Mouse (Mus musculus) kidney, embryonic 15.5 days (tissue): ENCODE data around the gene Actl6b. TPM values are rescaled to one million over a fixed set of nuclear protein-coding genes. Genes with fewer than 3 reads are reported as not detected.
A peak's percentile ranks its signal among the peaks of the same experiment; 100 is the strongest.

Experiments used
- ATAC-seq: fragments of 200-750 bp; cut with Nextera tagmentation; replicated peaks from 2 replicates; pipeline ENCODE4 v1.8.0; 2017; ENCODE audit warnings: moderate TSS enrichment; ENCODE audit not compliant: low FRiP score
- H3K27ac ChIP-seq: fragments of 300-500 bp; sonication (generic); 2 replicates; pipeline ENCODE4 v1.5.1; 2015; ENCODE audit warnings: mild to moderate bottlenecking, inconsistent platforms
- H3K27me3 ChIP-seq: fragments of 300-500 bp; sonication (generic); 2 replicates; pipeline ENCODE4 v1.6.1; 2015; ENCODE audit warnings: inconsistent platforms
- H3K36me3 ChIP-seq: fragments of 300-500 bp; sonication (generic); 2 replicates; pipeline ENCODE4 v1.6.1; 2015; ENCODE audit warnings: inconsistent platforms
- H3K4me1 ChIP-seq: fragments of 300-500 bp; sonication (generic); 2 replicates; pipeline ENCODE4 v1.6.1; 2015; ENCODE audit warnings: inconsistent platforms
- H3K4me2 ChIP-seq: fragments of 300-500 bp; sonication (generic); 2 replicates; pipeline ENCODE4 v1.6.1; 2015; ENCODE audit warnings: moderate library complexity, mild to moderate bottlenecking, inconsistent platforms
- H3K4me3 ChIP-seq: fragments of 300-500 bp; sonication (generic); replicated peaks from 2 replicates; pipeline ENCODE4 v1.5.1; 2015; ENCODE audit warnings: mild to moderate bottlenecking, inconsistent platforms
- H3K9ac ChIP-seq: fragments of 300-500 bp; sonication (generic); 2 replicates; pipeline ENCODE4 v1.6.1; 2015; ENCODE audit warnings: mild to moderate bottlenecking, inconsistent platforms
- H3K9me3 ChIP-seq: fragments of 300-500 bp; sonication (generic); replicated peaks from 2 replicates; pipeline ENCODE4 v1.6.1; 2016; ENCODE audit warnings: inconsistent platforms
- WGBS: fragments of 180-500 bp; shearing (Covaris S2); methylation state at CpG from one replicate; pipeline ENCODE4 v1.1.7; 2015; ENCODE audit warnings: mixed read lengths; 5-methylcytosine and 5-hydroxymethylcytosine counted together
- polyA plus RNA-seq: library from polyadenylated mRNA; unstranded; fragments of >200 nt; fragmentation: Nextera tagmentation; extraction: Ambion mirVana; gene quantifications from 2 replicates; pipeline ENCODE4 v1.2.1, GENCODE M21; 2015

Actl6b gene
- polyA plus RNA-seq, 1 experiment from 2014 or later, result 1.8 TPM

GRCm38 (mm10) chr5:137598100-137598826 lies 44.9 kb downstream of the Actl6b start:
- H3K27me3 ChIP-seq, result no peaks in the 10 kb centered on the region
- H3K36me3 ChIP-seq, result peaks cover 11% of the 10 kb centered on the region
- H3K4me3 ChIP-seq, result no peak overlapping the region
- H3K9ac ChIP-seq, result no peak overlapping the region
- 81% methylated on average over 2 of the region's 2 CpGs for WGBS
- peaks cover 33% of the 10 kb centered on the region for H3K4me1 ChIP-seq
- no peak for ATAC-seq
- H3K27ac ChIP-seq, result no peak overlapping the region
- no peaks in the 10 kb centered on the region for H3K9me3 ChIP-seq
- H3K4me2 ChIP-seq, result no peak overlapping the region

- 33% methylated on average over 9 of the region's 9 CpGs for WGBS
- Histone ChIP-seq H3K36me3 (peaks cover 11% of the 10 kb centered on the region), H3K4me1 (peaks cover 38% of the 10 kb centered on the region), H3K4me3 (peak overlapping the region; percentile 78), H3K4me2 (peak overlapping the region; percentile 94), H3K27ac (peak overlapping the region; percentile 94), H3K27me3 (no peaks in the 10 kb centered on the region), H3K9ac (peak overlapping the region; percentile 86), H3K9me3 (no peaks in the 10 kb centered on the region)
- no peak for ATAC-seq
These were observed 46.3 kb downstream of the Actl6b start for GRCm38 (mm10) chr5:137599600-137599999.

GRCm38 (mm10) chr5:137600281-137600618 lies 46.9 kb downstream of the Actl6b start:
- Histone ChIP-seq H3K4me2 (peak overlapping the region; percentile 94), H3K9me3 (no peaks in the 10 kb centered on the region), H3K9ac (peak overlapping the region; percentile 86), H3K27ac (peak overlapping the region; percentile 94), H3K4me3 (peak overlapping the region; percentile 78), H3K4me1 (peaks cover 38% of the 10 kb centered on the region), H3K36me3 (peaks cover 17% of the 10 kb centered on the region), H3K27me3 (no peaks in the 10 kb centered on the region)
- ATAC-seq, result peak; percentile 60
- WGBS, result 1% methylated on average over 19 of the region's 19 CpGs

- WGBS, result under 1% methylated on average over 41 of the region's 41 CpGs
- H3K4me1 ChIP-seq, result peaks cover 38% of the 10 kb centered on the region
- no peaks in the 10 kb centered on the region for H3K9me3 ChIP-seq
- H3K4me3 ChIP-seq, result peak within 1 kb of the TSS; percentile 78
- peaks cover 22% of the 10 kb centered on the region for H3K36me3 ChIP-seq
- H3K27me3 ChIP-seq, result no peaks in the 10 kb centered on the region
- H3K4me2 ChIP-seq, result peak within 1 kb of the TSS; percentile 94
- H3K27ac ChIP-seq, result peak within 1 kb of the TSS; percentile 94
- peak; percentile 93 for ATAC-seq
- peak within 1 kb of the TSS; percentile 86 for H3K9ac ChIP-seq
These were observed 47.5 kb downstream of the Actl6b start, which contains the start of gene Mospd3 for GRCm38 (mm10) chr5:137600619-137601364. Gene Mospd3 (minus strand): TSS chr5:137601058.

- peak overlapping the region; percentile 94 for H3K27ac ChIP-seq
- no peak for ATAC-seq
- peak overlapping the region; percentile 45 for H3K9ac ChIP-seq
- no peaks in the 10 kb centered on the region for H3K9me3 ChIP-seq
- H3K36me3 ChIP-seq, result peaks cover 28% of the 10 kb centered on the region
- WGBS, result under 1% methylated on average over 22 of the region's 22 CpGs
- H3K4me3 ChIP-seq, result peak overlapping the region; percentile 78
- H3K4me1 ChIP-seq, result peaks cover 38% of the 10 kb centered on the region
- H3K4me2 ChIP-seq, result peak overlapping the region; percentile 94
- H3K27me3 ChIP-seq, result no peaks in the 10 kb centered on the region
These were observed 48.0 kb downstream of the Actl6b start for GRCm38 (mm10) chr5:137601365-137601729.

GRCm38 (mm10) chr5:137607860-137608653 lies 54.7 kb downstream of the Actl6b start:
- Histone ChIP-seq H3K4me3 (peak overlapping the region; percentile 43), H3K4me2 (peak overlapping the region; percentile 56), H3K27me3 (no peaks in the 10 kb centered on the region), H3K36me3 (peaks cover 28% of the 10 kb centered on the region), H3K27ac (no peak overlapping the region), H3K9ac (0 out of 2 replicates have a peak overlapping the region, but pooled peaks have one; percentile 22), H3K9me3 (no peaks in the 10 kb centered on the region), H3K4me1 (peaks cover 60% of the 10 kb centered on the region)
- 19% methylated on average over 25 of the region's 26 CpGs for WGBS
- no peak for ATAC-seq

GRCm38 (mm10) chr5:137608654-137609190 lies 55.4 kb downstream of the Actl6b start:
- Histone ChIP-seq H3K9me3 (no peaks in the 10 kb centered on the region), H3K4me2 (peak overlapping the region; percentile 56), H3K9ac (peak overlapping the region; percentile 22; the same call in 1 of the 2 replicates), H3K36me3 (peaks cover 28% of the 10 kb centered on the region), H3K27me3 (no peaks in the 10 kb centered on the region), H3K4me1 (peaks cover 64% of the 10 kb centered on the region), H3K4me3 (peak overlapping the region; percentile 43), H3K27ac (no peak overlapping the region)
- WGBS, result 14% methylated on average over 23 of the region's 23 CpGs
- ATAC-seq, result no peak

- Histone ChIP-seq H3K4me2 (peak overlapping the region; percentile 56), H3K27me3 (no peaks in the 10 kb centered on the region), H3K9me3 (no peaks in the 10 kb centered on the region), H3K36me3 (peaks cover 28% of the 10 kb centered on the region), H3K9ac (no peak overlapping the region; the same call in 1 of the 2 replicates), H3K4me3 (peak overlapping the region; percentile 43), H3K4me1 (peaks cover 62% of the 10 kb centered on the region), H3K27ac (no peak overlapping the region)
- no peak for ATAC-seq
- 56% methylated on average over 3 of the region's 3 CpGs for WGBS
These were observed 56.0 kb downstream of the Actl6b start for GRCm38 (mm10) chr5:137609292-137609691.

- Histone ChIP-seq H3K4me3 (peak overlapping the region; percentile 43), H3K27me3 (no peaks in the 10 kb centered on the region), H3K4me1 (peaks cover 62% of the 10 kb centered on the region), H3K9ac (peak overlapping the region; percentile 31; the same call in 1 of the 2 replicates), H3K27ac (peak overlapping the region; percentile 96), H3K36me3 (peaks cover 24% of the 10 kb centered on the region), H3K4me2 (peak overlapping the region; percentile 56), H3K9me3 (no peaks in the 10 kb centered on the region)
- 52% methylated on average over 4 of the region's 4 CpGs for WGBS
- ATAC-seq, result no peak
These were observed 56.7 kb downstream of the Actl6b start for GRCm38 (mm10) chr5:137610056-137610455.

- no peaks in the 10 kb centered on the region for H3K9me3 ChIP-seq
- peak; percentile 57 for ATAC-seq
- WGBS, result 10% methylated on average over 12 of the region's 12 CpGs
- H3K9ac ChIP-seq, result peak overlapping the region; percentile 31
- H3K4me2 ChIP-seq, result peak overlapping the region; percentile 56
- peaks cover 62% of the 10 kb centered on the region for H3K4me1 ChIP-seq
- peak overlapping the region; percentile 96 for H3K27ac ChIP-seq
- H3K27me3 ChIP-seq, result no peaks in the 10 kb centered on the region
- H3K36me3 ChIP-seq, result peaks cover 18% of the 10 kb centered on the region
- H3K4me3 ChIP-seq, result peak overlapping the region; percentile 43
These were observed 57.4 kb downstream of the Actl6b start for GRCm38 (mm10) chr5:137610548-137611244.

- Histone ChIP-seq H3K4me2 (peak overlapping the region; percentile 56), H3K9me3 (no peaks in the 10 kb centered on the region), H3K4me1 (peaks cover 62% of the 10 kb centered on the region), H3K9ac (peak overlapping the region; percentile 31), H3K27me3 (no peaks in the 10 kb centered on the region), H3K27ac (peak overlapping the region; percentile 96), H3K36me3 (peaks cover 12% of the 10 kb centered on the region), H3K4me3 (peak overlapping the region; percentile 43)
- peak; percentile 67 for ATAC-seq
- WGBS, result 3% methylated on average over 6 of the region's 6 CpGs
These were observed 57.9 kb downstream of the Actl6b start for GRCm38 (mm10) chr5:137611245-137611602.
